Mouse (Mus musculus) neutrophil, adult 5-6 weeks (primary cell): ENCODE data around the gene Lmntd1. TPM values are rescaled to one million over a fixed set of nuclear protein-coding genes. Genes with fewer than 3 reads are reported as not detected.

Source experiments
- ATAC-seq: fragments of 151-379, 151-347 bp; 2 replicates; pipeline ENCODE4 v1.8.0; 2017; ENCODE audit warnings: mild to moderate bottlenecking, moderate TSS enrichment; ENCODE audit not compliant: insufficient number of reproducible peaks, poor library complexity, low FRiP score, severe bottlenecking; ENCODE audit errors: extremely low read depth
- total RNA-seq: library from RNA; stranded (forward); fragments of 200-1000 nt; gene quantifications from 2 replicates; pipeline ENCODE4 v1.2.3, GENCODE M21; 2017

Gene Lmntd1
- total RNA-seq, 1 experiment from 2014 or later: 0.35 TPM

DNA sequence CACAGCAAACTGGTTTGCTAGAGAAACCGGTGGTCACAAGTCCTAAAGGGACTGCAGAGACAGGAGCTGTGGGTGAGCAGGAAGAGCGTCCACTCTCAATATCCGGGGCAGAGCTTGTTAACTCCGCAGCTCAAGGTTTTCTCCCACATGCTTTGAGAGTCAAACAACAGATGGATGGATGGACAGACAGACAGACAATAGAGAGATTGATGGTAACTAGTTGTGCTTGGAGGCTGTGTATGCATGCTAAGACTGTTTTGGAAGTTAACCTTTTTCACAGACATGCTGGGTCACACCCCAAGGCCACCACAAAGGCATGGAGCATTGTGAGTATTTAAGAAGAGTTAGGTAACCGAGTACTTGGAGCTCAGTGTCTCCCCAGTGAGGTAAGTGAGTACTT lies 5.4 kb downstream of the Lmntd1 start:
- ATAC-seq: no peak

DNA sequence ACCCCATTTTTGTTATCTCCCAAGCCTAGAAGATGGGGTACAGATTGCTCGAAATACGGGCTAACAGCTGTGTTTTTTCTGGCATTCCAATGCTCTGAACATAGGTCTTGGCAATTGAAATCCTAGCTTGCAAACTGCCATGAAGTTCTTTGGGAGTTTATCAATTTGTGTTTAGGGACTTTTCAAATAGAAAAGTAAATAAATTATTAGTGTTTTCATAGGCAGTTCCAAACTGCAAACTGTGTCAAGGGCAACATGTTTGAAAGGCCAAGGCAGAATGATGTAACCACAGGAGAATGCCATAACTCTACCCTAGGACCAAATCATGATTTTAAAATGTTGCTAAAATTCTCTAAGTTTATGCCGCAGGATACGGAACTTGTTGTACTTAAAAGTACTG lies 6.4 kb downstream of the Lmntd1 start:
- no peak for ATAC-seq

DNA sequence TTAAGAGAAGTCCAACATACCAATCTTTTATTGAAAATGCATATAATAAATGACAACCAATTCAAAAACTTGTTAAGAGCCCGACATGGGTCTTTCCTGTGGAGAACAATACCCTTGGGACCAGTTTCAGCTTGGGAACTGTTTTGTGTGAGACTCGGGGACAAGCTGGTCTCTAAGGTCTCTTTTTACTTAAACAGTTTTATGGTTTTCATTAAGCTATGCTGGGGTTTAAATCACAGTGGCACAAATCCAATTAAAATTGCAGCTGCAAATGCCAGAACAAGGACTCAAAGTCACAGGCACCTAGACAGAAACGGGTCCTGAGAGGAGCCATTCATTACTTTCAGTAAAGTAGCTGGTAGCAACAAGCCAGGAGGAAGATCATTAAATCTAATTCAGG lies 8.9 kb downstream of the Lmntd1 start:
- no peak for ATAC-seq

DNA sequence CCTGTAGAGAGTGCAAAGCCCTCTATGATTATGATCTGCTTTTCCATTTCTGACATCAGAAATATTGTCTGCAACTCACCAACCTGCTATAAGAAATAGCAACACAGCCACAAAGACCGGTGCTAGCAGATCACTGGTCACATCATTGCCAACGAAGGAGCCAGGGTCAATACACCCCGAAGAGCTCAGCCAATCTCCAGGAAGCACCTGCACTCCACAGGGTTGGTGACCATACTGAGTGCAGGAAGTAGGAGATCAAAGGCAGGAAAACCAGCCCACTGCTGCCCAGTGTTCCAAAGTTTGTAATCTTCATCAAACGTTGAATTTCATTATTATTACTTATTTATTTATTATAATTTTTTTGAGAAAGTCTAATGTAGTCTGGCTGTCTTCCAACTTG lies 9.5 kb downstream of the Lmntd1 start:
- no peak for ATAC-seq

DNA sequence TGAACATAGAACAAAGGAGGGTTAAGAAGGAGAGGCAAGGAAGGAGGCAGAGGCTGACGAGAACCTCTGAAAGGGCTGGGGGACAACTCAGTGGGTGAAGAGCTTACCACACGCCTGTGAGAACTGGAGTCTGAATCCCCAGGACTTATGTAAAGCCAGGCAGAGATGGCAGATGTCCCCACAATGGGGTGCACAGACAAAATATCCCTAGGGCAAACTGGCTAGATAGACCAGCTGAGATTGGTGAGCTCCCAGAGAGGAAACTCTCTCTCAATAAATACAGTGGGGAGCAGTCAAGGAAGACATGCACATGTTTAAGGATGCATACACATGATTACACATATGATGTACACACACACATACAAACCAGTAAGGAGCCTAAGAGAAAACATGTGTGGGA lies 10.0 kb downstream of the Lmntd1 start:
- ATAC-seq: no peak

DNA sequence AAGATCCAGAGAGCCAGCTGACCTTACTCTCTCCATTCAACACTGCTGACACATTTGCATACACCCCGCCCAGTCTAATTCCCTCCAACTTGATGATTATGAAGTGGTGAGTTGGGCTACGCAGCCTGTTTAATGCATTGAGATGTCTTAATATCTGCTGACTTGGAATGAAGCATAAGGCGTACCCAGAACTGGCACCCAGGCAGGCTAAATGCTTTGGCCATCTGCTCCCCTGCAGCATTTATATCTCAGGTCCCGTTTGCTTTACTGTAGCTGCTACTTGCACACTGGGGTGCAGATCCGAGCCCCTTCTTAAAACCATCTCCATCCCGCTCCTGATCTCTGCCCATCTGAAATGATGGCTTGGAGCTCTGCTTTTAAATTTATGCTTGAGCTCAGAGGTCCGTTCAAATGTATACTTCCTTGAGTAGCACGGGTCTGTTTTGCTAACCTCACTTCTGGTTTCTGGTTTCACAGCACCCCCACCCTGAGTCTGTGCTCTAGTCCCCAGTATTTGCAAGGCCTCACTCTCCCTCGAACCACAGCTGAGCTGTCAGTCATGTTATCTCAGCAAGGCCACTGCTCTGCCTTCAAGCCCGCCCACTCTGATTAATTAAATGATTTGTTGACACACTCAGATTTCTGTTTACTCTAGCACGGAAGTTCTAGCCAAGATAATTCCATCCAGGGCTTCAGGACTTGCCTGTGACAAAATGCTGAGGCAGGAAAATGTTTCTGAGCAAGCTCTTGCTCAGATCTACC lies 15.1 kb downstream of the Lmntd1 start:
- no peak for ATAC-seq

DNA sequence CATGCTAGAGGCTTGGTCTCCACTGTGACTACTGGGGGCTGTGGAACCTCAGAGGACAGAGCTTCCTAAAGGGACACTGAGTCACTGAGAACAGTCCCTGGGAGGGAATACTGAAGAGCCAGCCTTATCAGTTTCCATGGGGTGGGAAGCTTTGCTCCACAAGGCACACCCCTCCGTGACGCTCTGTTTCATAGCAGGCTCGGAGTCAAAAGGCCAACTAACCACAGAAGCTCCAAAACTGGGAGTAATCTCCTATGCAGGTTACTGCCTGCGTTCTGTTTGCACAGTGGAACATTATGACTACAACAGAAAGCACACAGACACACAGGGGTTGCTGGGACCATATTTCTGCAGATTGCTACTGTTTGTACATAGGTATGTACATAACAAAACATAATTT lies 18.2 kb downstream of the Lmntd1 start:
- ATAC-seq: no peak

DNA sequence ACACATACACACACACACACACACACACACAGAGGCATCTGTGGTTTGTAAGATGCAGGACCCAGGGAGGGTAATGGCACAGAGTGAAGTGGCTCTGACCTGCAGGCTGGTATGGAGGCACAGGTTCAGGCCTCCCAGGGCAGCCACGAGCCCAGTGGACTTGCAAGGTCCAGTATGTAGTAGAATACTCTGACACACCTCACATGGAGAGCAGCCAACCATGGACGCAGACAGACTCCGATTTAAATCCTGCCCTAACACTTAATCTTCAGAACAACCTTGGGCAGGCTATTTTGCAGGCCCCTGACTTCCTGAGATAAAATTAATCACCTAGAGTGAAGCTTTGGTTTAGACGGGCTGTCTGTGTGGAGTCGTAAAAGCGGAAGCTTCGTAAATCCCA lies 20.1 kb downstream of the Lmntd1 start:
- no peak for ATAC-seq

DNA sequence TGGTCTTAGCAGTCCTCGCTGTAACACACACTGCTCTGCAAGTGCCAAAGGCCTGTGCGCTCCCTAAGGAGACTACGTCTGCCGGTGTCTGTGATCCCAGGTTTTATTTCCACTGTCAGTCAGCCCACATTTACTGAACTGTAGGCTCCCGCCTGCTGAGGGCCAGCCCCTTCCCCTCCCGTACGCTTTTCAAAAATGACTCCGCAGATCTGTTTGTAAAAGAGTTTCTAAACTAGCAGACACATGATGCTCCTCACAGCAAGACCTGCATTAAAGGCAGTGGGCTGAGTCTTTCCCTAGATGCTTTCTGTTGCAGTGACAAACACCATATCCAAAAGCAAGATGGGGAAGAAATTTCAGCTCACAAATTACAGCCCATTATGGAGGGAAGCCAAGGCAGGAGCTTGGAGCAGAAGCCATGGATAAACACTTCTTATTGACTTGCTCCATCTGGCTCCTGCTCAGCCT lies 21.6 kb downstream of the Lmntd1 start:
- ATAC-seq: no peak

DNA sequence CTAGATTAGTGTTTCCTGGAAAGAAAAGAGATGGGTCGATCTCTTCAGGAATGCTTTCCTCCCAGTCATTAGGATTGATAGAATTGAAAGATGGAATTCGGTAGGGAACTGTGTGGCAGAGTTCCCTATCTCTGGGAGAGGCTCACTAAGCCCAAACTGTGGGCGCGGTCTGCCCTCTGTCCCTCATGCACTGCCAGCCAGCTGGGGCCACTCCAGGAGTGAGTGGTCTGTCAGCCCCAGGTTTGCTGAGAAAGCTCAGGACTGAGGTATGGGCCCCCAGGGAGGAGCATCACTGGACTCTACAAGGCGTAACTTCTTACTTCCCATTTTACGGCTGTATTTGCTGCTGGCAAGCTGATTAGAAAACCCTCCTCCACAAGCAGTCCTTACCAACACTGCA lies 22.1 kb downstream of the Lmntd1 start:
- ATAC-seq: no peak

DNA sequence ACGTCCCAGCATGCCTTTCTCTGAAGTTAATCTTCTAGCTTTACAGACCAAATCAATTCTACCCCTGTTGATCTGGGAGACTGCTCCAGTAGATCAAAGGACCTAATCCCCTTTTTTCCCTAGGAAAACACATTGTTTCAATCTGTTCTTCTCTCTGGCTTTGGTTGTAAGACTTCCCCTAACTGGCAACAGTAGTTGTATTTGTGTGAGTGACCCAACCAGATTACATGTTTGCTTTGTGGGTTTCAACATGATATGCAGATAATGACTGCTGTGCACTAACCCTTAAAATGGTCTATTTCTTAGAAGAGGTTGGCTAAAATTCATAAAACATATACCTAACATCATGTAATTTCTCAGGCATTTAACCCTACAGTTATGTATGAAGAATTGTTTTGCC lies 22.5 kb downstream of the Lmntd1 start:
- ATAC-seq: no peak

DNA sequence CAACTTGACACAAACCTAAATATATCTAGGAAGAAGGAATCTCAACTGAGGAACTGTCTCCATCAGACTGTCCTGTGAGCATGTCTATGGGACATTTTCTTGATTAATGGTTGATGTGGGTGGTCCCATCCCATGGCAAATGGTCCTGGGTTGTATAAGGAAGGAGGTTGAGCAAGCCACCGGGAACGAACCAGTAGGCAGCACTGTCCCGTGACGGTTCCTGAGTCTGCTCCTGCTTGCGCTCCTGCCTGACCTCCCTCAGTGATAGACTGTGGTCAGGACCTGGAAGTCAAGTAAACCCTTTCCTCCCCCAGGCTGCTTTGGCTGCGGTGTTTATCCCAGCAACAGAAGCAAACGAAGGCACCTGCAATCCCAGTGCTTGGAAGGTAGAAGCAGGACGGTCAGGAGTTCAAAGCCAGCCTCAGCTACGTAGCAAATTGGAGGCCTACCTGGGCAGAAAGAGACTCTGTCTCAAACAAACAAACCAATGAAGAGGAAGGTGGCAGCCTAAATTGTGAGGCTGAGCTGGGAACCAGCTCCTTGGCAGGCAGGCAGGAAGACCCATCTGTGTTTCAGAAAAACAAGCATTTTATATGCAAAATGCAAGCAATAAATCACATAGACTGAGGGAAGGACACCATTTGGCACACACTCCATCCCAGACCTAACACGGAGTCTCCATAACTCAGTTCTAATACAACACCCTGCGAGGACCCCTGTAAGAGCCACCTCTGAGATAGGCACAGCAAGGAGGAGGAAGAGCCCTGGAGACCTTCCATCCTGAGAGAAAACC lies 23.4 kb downstream of the Lmntd1 start:
- ATAC-seq: no peak

DNA sequence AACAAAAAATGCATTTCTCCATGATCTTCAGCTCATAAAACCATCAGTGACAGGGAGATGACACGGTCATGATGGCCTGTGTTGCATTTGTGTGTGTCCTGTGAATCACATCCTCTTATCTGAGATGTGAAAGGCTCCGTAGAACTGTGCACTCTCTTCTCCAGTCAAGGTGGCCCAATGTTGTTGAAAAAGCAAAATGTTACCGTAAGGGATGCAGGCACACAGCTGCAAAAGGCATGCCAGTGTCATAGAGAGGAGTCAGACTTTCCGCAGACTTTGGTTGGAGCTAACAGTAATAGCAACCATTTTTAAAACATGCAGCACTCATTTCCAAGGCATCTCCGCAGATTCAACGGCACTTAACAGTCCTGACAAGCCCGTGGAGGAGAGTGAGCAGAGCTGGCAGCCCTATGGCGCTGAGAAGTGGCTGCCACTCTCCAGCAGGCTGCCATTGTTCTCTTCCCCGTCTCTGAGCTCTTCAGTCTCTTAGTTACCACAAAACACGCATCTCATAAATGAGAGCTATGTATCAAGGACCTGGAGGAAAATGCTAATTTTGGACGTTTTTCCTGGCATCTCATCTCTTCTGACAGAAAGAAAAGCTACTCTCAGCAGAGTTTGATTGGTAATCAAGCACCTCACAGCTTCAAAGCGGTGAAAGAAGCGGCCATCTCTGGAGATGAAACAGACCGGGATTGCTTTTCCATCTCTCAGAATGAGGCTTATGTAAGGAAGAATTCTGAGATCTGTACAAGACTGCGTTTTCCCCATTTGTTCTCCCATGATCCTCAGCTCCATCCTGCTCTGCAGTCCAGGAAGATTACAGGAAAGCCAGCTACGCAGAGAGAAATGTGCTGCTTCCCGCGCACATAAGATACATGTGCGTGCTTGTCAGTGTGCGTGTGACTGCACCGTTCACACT lies 28.8 kb downstream of the Lmntd1 start:
- ATAC-seq: no peak

DNA sequence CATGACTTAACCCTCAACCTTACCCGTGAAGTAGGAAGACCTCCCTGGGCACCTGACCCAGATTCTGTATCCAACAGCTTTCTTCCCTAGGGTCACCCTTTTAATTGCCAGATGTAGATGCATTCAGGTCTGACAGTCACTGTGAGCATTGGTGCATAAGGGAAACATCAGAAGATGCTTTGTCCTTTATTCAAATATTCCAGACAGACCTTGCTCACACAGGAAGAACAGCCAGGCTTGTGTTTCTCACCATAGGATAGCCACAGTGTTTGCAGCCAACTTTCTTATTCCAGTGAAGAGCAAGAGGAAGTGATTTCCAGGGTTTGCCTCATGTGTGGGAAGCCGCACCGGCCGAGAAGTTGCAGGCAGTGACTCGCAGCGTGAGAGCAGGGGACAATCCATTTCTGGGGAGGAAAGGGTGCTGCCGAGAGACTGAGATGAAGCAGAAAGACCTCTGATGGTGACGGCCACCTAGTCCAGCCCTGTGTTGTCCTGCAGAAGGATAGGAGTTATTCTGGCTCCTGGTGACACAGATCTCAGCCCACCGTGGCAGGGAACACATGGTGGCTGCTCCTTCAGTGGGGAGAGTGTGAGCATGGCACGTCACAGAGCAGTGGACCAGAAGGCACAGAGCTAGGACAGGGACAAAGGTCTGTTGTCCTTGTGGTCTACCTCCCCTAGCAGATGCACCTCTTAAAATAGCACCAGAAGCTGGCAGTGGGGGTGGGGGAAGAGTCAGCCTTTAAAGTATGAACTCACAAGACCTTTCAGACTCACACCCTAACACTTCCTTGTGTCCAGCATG lies 32.6 kb downstream of the Lmntd1 start:
- no peak for ATAC-seq

DNA sequence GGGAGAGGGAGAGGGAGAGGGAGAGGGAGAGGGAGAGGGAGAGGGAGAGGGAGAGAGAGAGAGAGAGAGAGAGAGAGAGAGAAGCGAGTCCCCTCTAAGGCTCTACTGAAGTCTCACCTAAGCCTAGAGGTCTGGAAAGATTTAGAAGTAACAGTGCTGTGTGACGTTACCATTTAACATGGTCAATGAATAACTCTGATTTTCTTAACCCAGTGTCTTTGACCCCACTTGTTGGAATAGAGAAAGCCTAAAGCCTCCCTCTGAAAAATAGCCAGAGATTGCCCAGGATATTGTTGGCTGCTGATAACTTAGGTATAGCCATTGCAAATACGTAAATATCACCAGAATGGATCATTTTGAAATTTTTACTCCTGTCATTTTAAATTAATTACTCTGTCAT lies 34.4 kb downstream of the Lmntd1 start:
- no peak for ATAC-seq

DNA sequence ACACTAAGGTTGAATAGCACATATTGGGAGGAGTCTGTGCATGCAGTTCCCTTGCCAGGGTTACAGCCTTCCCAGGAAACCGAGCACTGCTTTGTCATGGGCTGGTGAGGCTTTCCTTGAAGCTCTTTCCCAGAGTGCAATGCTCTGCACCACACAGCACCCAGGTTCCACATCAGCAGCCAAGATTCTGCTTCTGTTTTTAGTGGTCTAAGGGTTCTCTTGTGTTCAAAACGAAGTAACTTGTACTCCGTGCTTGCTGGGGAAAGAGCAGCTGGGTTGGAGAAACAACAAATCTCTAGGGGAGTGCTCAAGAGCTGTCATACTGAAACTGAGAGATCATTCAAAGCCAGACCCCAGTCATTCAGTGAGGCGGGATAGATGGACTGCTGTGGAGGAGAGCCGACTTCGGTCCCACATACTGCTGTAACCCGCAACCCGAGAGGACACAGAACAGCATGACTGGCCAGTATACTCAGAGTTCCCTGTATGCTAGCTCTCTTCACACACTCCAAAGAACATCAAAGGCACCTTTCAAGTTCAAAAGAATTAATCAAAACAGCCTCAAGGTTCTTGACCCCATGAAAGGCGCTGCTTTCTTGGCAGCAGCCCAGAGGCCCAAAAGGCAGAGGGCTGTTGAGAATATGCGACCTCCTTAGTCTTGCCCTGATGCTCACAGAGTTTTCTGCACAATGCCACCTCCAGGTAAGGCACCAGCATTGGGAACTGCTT lies 35.5 kb downstream of the Lmntd1 start:
- no peak for ATAC-seq

DNA sequence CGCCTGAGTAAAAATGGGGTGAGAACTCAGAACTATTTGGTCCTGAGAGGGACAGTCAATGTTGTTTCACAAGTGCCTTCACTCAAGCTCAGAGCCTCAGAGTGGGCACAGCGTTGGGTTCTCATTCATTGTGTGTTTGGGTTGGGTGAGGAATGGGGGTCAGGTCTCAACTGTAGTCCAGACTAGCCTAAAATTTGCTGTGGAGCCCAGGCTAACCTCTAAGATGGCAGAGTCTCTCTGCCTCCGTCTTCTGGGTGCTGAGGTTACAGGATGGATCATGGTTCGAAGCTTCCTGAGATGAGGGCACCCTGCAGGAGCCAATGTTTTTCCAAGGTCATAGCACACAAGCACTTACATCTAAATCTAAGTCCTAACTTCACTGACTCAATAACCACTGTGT lies 37.4 kb downstream of the Lmntd1 start:
- no peak for ATAC-seq
